Mouse (Mus musculus): ENCODE measurements around the gene Wfikkn1.

Wfikkn1 gene

DNA sequence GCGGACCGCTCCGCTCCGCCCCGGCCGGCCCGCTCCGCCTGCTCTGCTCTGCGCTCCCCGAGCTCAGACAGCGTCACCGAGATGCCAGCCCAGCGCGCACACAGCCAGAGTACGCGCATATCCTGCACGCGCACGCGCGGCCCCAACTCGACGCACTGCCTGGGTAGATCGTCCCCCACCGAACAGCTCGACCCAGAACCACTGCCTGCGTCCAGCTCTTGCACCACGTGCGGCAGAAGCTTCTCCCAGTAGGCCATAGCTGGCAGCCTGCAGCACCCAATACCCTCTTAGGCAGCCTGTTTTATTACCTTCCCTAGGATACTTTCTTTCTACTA, 43.6 kb downstream of the Wfikkn1 start, which contains the start of gene Rhbdl1:
Rhbdl1 (minus strand) TSS at position 220 of the 335 bp plus-strand sequence.
- in situ Hi-C loops (cut with MboI), result no loop called here

DNA sequence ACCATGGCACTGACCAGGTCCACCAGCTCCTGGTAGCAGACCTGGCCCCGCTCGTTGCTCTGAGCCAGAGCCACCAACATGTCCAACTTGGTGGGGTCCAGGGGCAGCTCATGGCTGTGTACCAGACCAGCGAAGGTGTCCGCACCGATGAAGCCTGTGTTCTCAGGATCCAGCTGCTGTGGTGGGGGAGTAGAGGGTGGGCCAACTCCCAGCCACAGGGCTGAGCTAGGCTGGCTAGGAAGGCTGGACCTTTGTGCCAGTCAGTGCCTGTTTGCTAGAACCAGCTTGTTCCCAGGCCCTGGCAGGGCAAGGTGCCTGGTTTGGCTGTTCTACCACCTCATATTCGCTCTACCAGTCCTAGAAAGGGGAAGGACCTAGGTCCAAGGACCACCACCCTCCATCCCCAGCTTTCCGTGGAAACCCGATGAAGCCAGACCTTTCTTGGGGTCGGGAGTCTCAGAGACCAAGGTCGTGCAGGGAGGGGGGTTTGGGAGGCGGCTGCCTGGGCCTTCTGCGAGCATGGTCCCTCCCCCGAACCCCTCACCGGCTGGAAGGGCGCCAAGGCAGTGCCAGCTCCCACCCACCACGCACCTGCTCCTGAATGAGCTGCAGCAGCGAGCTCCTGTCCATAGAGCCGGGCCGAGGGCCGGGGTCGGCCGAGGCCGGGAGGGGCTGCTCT, 44.1 kb downstream of the Wfikkn1 start:
- in situ Hi-C loops (cut with MboI), result no loop called here

DNA sequence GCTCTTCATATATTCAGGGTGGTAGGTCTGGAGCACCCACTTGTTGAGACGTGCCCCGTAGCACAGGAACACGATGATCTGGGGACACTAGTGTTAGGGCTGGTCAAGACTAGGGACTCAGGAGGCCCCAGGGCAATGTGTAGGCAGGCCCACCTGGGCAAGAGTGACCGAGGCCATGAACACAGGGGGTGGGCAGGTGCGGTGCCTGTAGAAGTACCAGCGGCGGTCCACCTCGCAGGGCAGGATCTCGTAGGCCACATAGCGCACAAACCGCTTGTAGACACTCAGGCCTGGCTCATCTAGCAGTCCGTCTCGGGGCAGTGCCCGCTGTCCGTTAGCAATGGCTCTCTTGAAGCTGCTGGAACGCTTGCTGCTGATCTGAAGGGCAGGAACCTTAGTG, 44.8 kb downstream of the Wfikkn1 start:
- in situ Hi-C loops (cut with MboI), result no loop called here

DNA sequence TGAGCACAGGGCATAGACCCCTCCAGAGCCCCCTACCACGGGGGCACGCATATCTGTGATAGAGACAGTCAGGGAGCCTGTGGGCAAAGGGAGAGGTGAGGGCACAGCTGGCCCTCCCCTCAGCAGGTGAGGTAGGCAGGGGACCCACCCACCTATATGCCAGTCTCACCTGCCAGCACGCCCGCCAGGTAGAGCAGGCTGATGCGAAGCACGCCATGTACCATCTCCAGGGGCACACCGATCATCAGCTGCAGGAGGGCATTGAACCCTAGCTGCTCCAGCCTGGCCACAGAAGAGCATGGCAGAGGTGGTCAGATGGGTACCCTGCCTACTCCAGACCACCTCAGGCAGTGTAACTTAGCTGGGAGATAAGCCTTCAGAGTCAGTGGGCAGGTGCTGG, 45.4 kb downstream of the Wfikkn1 start:
- in situ Hi-C loops (cut with MboI), result no loop called here

DNA sequence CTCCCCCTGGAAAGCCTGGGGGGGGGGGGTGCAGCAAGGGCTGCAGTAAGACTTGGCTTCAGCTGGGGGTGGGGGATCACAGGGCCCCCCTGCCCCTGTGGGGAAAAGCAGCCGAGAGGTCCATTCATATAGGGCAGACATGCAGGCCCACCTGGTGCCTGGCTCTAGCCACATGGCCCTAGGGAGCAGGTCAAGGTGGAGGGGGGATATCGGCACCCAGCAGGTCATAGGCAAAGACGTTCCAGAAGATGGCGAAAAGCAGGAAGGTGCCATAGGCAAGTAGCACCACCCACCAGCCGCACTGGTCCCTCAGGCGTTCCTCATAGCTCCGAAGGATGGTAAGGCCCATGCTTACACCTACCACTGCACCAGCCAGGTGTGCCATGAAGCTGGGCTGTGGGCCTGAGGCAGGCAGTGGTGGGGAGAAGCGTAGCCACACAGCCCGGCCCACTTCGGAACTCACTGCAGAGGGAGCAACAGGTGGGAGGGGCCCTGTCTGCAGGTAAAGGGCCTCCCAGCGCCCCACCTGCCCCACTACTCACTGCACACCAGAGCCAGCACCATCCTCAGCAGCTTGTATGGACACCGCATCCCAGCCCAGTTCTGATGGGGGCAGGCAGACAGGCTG, 45.9 kb downstream of the Wfikkn1 start:
- in situ Hi-C loops (cut with MboI), result no loop called here

DNA sequence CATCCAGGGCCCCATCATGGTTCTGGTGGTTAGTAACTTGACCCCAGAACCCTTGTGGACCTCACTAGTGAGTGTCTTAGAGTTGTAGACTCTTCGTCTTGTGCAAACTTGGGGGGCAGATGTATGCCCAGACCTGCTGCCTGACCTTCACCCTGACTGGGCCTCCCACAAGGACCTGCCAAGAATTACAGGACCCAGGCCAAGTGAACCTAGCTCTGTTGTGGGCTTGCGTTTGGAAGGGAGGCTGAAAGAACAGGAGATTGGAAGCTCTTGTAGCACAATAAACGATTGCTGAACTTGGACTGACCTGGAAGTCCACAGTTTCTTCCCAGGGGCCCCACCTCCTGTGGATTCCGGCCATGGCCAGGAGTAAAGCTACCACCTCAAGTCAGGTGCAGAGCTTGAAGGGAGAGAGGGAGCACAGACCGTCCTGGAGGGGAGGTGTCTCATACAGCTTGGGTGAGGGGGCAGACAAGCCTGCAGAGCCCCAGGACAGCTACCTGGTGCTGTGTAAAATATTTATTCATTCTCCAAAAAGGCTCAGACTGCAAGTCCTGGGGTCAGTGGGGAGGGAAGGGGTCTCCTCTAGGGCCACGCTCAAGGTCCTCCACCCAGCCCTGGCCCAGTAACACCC, 46.6 kb downstream of the Wfikkn1 start:
- in situ Hi-C loops (cut with MboI), result no loop called here

DNA sequence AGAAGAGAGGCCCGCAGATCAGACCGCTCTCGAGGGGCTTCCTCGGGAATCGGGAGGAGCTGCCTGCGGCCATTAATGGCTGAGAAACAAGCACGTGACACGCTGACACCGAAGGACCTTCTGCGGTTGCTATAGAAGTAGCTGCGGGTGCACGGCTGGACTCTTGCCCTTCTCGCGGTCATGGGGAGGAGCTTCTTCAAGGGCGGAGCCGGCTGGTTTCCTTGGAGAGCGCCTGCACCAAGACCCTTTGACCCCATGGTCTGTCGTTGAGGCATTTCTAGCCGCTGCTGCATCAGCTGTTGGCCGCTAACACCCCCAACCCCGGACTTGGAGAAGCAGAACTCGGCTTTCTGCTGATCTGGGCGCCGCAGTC, 47.4 kb downstream of the Wfikkn1 start, which contains the start of gene Stub1:
Stub1 (minus strand) TSS at position 114 of the 373 bp plus-strand sequence.
- in situ Hi-C loops (cut with MboI), result no loop called here

DNA sequence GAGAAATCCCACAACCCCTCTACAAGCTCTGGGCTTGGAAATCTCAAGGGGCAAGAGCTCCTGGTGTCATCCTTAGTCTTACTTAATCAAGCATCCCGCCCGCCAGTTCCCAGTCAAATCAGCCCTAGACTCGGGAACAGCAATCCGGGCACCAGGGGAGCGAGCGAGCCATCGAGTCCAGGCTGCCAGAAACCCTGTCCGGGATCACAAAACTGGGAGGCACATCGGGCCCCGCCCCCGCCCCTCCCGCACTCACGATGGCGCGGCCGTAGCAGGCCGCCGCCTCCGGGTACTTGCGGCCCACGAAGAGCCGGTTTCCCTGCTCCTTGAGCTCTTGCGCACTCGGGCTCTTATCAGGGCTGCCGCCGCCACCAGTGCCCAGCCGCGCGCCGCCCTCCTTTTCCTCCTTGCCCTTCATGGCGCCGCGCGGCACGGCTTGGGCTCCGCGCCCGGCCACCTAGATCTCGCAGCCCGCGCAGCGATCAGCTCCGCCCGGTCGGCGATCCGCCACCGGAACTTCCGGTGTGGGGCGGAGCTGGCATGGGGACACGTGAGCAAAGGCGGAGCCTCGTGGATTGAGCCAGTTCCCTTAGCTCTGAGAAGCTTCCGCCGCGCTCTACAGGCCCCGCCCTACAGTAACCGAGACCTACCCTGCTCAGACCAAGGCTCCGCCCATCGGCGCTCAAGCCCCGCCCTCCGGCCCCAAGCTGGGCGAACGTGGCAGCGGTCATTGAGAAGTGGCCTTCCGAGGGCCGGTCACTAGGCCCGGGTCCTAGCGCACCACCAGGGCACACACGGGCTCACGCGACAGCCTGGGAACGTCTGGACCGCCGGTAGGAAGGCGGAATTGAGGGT, 48.0 kb downstream of the Wfikkn1 start:
- in situ Hi-C loops (cut with MboI), result no loop called here

DNA sequence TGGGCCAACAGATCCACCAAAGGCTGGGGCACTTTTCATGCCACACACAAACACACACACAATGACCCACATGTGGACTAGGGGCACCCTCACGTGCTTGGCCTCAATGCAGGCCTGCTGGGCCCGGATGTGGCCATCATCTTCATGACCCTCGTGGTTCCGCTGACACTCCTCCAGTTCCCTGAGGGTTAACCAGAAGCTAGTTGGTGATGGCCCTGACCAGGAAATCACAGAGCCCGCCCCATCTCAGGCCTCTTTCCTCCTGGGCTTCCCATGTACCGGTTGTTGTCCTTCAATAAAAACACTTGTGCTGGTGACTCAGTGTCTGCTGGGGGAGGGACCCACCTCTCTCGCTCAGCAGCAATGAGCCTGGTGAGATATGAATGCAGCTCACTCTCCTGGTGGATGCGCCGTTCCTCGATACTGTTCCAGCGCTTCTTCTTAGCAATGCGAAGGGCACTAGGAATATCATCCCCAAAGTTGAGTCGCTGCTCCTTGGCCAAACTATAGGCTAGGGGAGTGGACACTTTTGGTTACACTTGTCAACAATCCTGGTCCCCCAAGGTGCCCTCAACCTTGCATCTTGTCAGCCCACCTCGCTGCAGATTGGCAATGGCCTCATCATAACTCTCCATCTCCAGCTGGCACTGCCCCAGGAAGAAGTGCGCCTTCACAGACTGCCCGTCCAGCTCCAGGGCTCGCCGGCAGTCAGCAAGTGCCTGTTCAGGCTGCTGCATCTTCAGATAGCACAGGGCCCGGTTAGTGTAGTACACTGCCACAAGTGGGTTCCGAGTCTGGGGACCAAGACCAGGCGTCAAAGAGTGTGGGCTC, 49.0 kb downstream of the Wfikkn1 start:
- in situ Hi-C loops (cut with MboI), result no loop called here

DNA sequence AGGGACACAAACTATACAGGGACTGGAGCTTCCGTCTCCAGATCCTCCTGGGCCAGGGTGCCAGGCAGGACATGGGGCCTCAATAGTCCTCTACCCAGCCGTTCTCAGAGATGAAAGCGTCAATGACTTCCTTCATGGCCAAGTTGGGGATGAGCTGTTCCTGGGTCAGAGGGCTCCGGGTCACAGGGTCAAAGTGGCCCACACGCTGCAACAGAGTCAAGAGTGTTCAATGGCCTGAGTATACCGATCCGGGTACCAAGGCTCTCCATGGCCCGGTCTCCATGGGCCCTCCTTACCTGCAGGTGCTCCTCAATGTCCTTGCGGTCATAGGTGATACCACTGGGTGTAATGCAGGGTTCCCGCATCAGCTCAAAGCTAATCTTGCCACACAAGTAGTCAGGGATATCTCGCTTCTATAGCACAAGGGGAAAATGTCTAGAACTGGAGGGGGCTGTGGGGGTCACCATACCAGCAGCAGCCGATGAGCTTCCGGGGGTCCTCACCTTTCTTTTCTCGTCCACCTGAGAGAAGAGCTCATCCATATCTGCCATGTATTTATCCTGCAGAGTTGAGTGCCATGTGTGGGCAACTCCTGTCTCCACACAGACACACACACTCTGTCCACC, 49.7 kb downstream of the Wfikkn1 start:
- in situ Hi-C loops (cut with MboI), result no loop called here

DNA sequence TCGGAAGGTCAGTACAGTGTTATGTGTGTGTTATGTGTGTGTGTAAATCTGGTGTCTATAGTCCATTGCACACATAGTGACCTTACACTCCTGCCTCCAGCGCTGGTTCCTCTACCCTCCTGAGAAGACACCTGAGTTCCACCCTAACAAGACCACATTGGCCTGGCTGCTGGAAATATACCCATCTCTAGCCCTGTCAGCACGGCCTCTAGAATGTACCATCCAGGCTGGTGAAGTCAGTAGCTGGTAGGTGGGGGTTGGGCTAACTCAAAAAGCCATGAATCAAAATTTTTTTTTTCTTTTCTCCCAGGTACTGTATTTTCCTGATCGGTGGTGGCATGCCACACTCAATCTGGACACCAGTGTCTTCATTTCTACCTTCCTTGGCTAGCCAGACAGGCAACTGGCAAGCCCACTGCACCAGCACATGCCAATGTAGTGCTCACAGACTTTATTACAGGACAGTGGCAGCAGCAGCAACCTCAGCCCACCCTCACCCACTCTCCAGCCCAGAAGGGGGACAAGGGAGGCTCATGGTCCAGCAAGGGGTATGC, 50.4 kb downstream of the Wfikkn1 start:
- in situ Hi-C loops (cut with MboI), result no loop called here

DNA sequence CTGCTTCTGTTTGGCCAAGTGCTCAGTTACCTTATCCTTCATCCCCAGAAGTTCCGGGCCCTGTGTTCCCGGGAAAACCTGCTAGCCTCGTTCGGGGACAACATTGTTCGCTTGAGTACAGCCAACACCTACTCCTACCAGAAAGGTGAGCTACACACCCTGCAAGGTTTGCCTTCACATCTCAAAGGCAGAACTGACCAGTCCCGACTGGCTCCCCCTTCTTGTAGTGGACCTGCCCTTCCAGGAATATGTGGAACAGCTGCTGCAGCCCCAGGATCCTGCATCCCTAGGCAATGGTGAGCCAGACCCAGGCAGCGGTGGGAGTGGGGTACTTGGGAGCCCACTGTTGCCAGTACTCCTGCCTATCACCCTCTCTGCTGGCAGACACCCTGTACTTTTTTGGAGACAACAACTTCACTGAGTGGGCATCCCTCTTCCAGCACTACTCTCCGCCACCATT, 51.1 kb downstream of the Wfikkn1 start:
- in situ Hi-C loops (cut with MboI), result no loop called here

DNA sequence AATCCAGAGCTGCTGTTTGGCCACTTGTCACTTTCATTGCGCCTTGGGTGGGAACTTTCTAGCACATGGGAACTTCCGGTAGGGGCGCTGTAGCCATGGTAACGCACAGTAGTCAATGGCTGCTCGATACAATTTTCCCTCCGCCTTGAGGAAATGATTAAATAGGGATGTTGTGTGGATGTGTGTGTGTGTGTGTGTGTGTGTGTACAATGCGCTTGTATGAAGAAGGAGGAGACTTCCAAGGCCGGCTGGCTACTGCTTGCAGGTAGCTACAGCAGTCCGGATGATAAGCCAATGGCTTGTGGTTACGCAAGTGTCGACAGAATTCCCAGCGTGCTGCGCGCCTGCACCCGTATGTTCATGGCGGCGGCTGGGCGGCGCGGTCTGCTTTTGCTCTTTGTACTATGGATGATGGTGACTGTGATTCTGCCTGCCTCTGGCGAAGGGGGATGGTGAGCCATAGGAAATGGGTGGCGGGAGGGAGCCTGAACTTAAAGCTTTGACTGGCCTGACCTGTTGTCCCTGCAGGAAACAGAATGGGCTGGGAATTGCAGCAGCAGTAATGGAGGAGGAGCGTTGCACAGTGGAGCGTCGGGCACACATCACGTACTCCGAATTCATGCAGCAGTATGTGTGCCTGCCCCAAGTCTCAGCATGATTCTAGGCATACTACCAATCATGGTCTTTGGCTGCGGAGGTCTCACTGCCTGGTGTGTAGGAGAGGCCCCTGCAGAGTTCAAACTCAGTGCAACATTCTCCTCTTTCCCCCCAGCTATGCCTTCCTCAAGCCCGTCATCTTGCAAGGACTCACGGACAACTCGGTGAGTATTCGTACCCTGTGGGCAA, 51.7 kb downstream of the Wfikkn1 start, which contains the start of gene Jmjd8:
Jmjd8 (plus strand) TSS at position 156 of the 846 bp plus-strand sequence.
- in situ Hi-C loops (cut with MboI), result no loop called here

DNA sequence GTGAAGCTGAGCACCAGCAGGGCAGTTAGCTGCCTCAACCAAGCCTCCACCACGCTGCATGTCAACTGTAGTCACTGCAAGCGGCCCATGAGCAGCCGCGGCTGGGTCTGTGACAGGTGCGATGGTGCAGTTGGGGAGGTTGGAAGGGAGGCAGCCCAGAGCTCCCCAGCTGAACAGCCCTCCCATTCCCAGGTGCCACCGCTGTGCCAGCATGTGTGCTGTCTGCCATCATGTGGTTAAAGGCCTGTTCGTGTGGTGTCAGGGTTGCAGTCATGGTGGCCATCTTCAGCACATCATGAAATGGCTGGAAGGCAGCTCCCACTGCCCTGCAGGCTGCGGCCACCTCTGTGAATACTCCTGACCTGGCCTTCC, 52.4 kb downstream of the Wfikkn1 start:
- in situ Hi-C loops (cut with MboI), result no loop called here

All from mature B cell (primary cell).